Mouse (Mus musculus) cerebral cortex, adult 2 months (tissue): Measurements from ENCODE around the gene Cdc6.

Source experiments
- WGBS: fragments of 180-500 bp; shearing (Covaris S2); methylation state at CpG from one replicate; pipeline ENCODE4 v1.1.7; 2018; 5-methylcytosine and 5-hydroxymethylcytosine counted together

Gene Cdc6

DNA sequence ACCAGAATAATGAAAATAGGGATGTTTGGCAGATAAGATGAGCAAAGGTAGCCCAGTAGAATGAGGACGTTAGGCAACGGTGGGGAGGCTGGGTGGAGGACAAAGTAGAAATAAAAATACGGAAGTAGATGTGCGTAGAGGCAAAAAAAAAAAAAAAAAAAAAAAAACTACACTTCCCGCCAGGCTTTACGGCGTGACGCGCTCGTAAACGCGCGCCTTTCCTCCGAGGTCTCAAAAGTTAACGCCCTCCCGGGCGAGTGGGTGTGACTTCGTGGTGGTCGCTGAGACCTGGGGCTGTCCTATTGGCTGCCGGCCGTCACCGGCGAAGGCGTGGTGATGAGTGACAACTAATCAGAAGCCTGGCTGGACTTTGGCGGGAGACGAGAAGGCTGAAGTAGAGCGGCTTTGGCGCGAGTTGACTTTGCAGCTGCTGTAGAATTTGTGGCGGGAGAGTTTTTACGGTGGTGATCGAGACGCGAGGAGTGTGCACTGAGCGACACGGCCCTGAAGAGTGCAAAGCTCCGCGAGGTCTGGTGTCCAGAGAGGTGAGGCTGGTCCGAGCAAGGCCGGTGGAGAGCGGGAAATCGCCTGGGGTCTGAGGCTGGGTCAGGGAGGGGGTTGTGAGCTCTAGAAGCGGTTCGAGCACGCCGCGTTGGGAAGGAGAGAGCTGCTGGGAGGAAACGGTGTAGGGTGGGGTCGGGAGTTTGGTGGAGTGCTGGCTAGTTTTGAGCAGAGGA lies at the start of gene Cdc6:
Gene Cdc6 (plus strand): TSS at position 365 of the 737 bp plus-strand sequence.
- under 1% methylated on average over 49 of the region's 49 CpGs for WGBS

DNA sequence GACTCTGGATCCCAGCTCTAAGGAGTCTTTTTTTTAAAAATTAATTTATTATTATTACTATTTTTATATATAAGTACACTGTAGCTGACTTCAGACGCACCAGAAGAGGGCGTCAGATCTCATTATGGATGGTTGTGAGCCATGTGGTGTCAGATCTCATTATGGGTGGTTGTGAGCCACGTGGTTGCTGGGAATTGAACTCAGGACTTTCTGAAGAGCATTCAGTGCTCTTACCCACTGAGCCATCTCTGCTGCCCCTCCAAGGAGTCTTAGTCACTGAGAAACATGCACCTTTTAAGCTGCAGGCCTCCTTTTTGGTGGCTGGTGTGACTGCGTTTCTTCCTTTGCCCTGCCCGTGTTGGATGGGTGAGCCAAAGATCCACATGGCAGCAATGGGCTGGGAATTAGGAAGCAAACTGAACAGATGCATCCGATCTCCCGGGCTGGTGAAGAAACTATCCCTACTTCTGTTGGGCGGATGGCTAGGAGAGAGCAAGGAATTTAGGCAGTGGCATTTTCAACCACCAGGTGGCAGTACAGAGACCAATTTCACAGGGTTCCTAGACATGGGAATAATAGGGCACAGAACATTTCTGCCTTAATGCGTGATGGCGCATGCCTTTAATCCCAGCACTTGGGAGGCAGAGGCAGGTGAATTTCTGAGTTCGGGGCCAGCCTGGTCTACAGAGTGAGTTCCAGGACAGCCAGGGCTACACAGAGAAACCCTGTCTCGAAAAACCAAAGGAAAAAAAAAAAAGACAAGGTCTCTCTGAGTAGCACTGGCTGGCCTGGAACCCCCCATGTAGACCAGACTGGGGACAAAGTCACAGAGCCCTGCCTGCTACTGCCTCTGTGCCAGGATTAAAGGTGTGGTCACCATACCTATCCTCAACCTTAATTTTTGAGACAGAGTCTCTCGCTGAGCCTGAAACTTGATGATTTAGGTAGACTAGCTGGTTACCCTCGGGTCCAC lies 48.6 kb upstream of the Cdc6 start:
- WGBS = 27% methylated on average over 14 of the region's 14 CpGs

DNA sequence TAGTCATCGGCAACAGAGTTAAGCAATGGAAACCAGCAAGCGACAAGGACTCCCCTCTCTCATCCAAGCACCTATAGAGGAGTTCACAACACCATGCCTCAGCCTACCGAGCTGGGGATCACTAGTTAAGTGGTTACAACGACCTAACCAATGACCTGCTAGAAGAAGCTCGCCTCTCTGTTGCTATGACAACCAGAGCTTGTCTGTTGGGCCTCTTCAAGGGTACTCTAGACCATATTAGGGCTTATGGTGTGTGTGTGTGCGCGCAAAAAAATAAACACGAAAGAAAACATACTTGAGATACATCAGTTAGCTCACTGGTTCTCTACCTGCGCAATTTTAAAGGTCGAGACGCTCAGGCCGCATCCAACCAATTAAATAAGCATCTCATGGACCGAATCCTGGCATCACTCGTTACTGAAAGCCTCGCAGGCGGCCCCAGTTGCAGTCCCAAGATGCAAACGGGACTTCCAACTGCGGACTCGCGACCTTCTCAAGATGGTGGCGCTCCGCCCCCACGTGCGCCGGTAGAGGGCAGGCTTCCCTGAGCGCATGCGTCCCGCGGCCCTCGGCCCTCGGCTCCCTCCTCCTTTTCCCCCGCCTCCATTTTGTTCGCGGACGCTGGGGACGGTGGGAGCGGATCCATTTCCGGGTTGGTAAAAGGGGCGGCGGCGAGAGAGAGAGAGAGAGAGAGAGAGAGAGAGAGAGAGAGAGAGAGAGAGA lies 44.4 kb upstream of the Cdc6 start, which contains the start of gene Wipf2:
Gene Wipf2 (plus strand): TSS at position 611 of the 723 bp plus-strand sequence.
- WGBS = 6% methylated on average over 41 of the region's 41 CpGs

DNA sequence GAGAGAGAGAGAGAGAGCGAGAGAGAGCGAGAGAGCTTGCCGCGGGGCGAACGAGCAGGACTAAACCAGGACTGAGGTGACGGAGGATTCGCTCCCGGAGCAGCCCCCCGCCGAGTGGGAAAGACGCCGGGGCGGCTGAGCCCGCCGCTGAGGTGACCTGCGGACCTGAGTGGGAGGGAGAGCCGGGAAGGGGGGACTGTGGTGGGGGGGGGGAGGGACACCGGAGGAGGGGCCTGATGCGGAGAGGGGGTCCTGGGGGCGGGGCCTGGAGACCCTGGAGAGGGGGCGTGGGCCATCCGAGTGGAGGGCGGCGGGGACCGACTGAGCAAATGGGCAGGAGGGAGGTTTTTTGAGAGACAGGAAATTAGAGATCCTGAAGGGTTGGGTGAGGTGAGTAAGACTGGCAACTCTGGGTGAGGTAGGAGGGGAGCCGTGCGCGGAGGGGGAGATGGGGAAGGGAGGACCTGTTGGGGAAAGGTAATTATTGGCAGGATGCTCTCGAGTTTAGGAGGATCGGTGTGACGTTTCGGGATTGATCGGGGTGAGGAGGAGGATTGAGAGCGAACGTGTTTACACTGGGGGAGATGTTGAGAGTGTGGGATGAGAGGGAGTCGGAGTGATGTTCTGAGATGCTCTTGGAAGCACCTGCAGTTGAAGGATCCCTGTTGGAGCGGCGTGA lies 43.7 kb upstream of the Cdc6 start:
- under 1% methylated on average over 38 of the region's 39 CpGs for WGBS

DNA sequence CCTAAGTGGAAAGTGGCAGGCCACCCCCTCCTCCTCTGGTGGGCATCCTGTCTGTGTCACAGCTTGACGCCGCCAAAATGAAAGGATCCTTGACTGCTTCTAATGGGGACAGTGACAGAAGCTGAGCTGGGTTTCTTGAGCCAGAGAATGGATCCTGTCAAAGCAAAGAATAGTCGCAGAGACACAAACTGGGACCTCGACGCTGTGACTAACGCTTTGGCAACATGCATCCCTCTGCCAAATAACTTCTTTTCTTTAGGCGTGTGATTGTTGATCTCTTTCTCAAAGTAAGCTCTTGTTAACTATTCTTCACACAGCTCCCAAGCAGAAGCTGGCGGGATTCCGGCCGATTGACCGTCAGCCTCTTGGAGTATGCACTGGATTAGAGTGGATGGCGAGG lies 40.3 kb upstream of the Cdc6 start:
- 32% methylated on average over 12 of the region's 12 CpGs for WGBS

DNA sequence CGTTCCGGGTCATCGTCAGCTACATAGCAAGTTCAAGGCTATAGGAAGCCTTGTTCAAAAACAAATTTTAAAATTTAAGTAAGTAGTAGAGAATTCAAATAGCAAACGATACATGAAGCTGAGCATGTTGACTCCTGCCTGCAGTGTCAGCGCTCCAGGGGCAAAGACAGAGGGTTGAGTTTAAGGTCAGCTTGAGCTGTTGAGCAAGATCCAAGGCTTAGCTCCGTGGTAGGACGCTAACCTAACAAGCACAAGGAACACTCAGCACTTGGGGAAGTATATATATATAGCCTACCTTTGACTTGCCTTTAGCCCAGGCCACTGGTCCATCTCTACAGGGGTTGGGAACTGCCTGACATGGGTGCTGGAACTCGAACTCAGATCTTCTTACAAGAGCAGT lies 37.7 kb upstream of the Cdc6 start:
- 87% methylated on average over 8 of the region's 8 CpGs for WGBS

DNA sequence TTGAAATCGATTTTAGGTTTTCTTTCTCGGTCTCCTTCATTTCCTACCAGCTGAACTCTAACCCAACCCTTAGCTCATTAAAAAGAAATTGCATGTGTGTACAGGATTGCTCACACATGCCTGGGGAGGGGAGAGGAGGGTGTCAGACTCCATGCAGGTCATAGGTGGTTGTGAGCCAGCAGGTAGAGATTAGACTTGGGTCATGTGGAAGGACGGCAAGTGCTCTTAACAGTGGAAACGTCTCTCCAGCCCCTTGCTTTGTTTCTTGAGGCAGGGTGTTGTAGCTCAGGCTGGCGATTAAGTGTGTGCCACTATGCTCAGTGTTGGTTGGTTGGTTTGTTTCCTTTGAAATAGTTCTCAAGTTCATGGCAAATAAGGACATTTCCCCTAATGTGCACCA lies 36.8 kb upstream of the Cdc6 start:
- 72% methylated on average over 5 of the region's 5 CpGs for WGBS

DNA sequence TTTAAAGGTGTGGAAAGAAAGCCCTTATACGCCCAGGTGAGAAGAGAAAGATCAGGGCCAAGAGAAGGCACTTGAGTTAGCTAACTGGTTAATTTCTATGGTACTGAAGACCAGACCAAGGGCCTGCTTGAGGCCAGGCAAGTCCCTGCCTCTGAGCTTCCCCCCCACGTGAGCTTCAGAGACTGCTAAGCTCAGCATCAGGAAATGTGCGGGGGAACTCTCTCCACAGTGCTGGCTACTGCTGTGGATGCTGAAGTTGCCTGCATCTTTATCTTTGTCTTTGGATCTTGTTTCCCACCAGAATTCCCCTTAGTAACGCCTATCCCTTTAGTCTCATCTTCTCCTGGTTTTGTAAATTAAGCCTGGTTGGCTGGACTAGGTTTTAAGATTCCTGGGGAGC lies 36.2 kb upstream of the Cdc6 start:
- 49% methylated on average over 4 of the region's 4 CpGs for WGBS

DNA sequence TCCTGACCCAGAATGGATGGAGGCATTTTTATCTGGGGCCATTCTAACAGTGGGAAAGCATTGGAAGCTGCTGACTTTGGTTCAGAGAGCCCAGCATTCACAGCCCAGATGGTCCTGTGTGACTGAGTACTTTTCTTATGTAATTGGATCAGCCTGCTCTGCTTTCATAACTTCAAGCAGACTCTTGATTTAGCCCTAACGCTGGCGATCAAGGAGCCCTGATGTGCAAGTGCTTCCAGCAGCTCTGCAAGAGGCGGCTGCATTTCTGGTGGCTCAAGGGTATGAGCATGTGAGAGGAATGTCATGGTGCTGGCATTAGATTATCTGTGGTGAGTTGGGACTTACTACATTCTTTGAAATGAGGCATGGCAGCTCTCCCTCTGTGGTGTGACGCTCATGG lies 35.6 kb upstream of the Cdc6 start:
- 20% methylated on average over 4 of the region's 4 CpGs for WGBS

DNA sequence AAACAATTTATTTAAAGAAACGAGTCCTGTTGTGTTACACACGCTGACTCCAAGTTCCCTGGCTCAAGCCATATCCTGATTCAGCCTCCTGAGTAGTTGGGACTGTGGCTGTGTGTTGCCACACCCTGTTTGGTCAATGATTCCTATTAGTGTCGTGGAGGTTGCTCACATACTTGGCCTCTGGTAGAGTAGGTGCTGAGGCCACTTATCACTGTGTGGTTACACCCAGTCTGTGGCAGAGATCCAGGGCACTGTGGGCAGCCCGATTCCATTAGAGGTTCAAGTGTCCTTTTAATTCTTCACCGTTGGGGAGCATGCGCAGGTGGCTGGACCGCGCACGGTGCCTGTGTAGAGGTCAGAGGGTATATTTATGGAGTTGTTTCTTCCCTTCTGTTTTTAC lies 33.7 kb upstream of the Cdc6 start:
- WGBS = 83% methylated on average over 9 of the region's 9 CpGs

DNA sequence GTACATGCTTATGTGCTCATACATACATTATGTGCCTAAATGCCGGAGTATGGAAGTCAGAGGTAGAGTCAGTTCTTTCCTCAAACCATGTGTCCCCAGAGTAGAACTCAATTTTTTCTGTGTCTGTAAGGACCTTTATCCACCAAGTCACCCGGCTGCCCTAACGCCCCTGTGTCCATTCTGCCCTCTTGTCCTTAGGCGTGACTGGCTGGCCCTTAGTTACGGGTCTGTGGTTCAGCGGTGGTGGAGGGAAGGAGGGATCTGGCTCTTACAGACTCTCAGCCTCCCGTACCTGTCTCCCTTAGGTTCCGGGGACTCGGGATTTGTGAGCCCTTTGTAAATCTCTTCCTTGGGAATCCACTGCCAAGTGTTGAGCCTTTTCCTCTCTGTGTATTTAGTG lies 30.6 kb upstream of the Cdc6 start:
- WGBS = 93% methylated on average over 9 of the region's 9 CpGs

DNA sequence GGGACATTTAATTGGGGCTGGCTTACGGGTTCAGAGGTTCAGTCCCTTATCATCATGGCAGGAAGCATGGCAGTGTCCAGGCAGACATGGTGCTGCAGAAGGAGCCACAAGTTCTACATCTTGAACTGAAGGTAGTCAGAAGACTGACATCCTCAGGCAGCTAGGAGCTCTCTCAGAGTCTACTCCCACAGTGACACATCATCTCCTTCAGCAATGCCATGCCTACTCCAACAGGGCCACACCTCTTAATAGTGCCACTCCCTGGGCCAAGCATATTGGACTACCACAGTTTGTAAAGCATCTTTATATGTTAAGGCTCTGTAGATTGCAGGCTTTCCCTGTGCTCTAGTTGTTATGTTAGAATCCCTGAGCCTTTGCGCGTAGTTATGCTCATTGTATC lies 19.9 kb upstream of the Cdc6 start:
- 97% methylated on average over 3 of the region's 3 CpGs for WGBS

DNA sequence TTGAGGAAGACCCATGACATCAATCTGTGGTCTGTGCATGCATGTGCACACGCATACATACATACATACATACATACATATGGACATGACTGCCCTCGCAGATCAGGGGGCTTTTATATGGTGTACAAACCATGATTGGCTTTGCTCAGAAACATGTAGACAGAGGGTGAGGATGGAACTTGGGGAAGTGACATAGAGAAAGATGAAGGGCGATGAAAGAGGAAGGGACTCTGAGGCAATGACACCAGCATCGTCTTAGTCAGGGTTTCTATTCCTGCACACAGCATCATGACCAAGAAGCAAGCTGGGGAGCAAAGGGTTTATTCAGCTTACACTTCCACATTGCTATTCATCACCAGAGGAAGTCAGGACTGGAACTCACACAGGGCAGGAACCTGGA lies 18.5 kb upstream of the Cdc6 start:
- WGBS = 92% methylated on average over 4 of the region's 4 CpGs

DNA sequence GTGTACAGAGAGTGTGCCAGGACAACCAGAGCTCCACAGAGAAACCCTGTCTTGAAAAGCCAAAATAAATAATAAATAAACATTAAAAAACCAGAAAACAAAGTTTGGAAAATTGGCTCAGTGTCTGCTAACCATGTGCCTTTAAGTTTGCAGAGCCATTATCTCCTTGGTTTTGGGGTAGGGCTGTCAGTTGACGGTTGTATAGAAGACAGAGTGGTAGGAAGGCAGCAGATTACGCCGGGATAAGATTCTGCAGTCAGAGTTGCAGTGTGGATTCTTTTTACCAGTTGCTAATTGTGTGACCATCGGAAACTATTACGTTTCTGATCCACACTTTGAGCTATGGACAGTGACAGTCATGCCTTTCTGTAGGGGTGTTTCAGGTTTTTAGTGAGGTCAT lies 17.6 kb upstream of the Cdc6 start:
- 92% methylated on average over 5 of the region's 5 CpGs for WGBS

DNA sequence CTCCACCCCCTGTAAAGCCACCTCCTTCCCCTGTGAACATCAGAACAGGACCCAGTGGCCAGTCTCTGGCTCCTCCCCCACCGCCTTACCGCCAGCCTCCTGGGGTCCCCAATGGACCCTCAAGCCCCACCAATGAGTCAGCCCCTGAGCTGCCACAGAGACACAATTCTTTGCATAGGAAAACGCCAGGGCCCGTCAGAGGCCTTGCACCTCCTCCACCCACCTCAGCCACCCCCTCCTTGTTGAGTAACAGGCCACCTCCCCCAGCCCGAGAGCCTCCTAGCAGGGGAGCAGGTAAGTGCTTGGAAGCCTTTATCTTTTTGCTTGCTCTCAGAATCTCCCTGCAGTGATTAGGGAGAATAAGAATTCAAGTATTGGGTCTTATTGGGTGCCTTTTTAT lies 15.2 kb upstream of the Cdc6 start:
- 55% methylated on average over 5 of the region's 5 CpGs for whole genome bisulfite sequencing

DNA sequence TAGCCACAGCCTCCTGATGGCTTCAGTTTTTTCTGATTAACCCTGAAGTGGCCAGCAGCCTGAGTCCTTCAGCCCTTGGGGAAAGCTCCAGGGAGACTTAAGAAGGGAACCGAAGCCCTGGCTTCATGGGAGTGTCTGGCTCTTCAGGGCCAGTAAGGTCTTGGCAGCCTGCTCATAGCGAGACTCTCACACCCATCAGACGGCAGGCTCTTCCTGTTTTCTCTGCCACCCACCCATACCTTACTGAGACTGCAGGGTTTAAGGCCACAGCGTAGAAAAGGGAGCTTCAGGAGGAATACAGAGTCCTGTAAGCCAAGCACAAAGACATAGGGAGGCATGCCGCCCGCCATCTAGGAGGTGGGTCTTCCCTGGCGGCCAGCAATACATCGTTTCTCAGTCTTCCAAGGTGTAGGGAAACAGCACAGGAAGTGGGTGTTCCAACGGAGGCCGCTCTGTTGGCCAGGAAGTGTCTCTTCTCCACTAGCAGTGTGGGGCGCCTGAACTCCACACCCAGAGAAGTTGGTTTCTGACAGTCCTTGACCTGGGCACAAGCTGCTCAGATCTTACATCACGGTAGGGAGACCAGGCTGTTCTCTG lies 7.0 kb upstream of the Cdc6 start:
- WGBS = 67% methylated on average over 12 of the region's 12 CpGs

DNA sequence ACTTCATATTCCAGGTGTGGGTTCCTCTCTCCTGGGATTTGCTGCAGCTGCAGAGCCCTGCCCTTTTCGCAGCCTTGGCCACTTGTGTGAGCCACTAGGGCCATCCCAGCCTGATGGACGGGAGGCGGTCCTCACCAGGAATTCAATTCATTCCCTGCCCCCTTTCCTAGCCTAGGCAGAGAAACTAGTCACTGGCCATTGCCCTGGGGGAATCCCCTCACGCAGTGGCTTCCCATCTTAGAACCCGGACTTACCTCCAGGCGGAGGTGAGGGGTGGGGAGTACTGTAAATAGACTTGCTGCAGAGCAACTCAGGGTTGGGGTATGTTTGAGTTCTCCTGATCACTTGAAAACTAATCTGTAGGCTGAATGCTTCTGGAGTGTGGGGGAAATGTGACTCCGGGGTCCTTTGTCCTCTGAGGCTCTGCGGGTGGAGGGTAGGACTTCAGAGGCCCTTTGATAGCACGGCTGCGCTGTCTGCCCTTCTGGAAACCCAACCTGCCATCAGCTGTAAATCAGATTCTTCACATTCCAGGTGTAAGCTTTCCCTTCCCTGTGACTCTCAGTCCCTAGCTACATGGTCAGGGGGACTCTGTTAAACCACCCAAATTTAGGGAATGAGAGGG lies 4.9 kb upstream of the Cdc6 start:
- WGBS = 73% methylated on average over 10 of the region's 10 CpGs

DNA sequence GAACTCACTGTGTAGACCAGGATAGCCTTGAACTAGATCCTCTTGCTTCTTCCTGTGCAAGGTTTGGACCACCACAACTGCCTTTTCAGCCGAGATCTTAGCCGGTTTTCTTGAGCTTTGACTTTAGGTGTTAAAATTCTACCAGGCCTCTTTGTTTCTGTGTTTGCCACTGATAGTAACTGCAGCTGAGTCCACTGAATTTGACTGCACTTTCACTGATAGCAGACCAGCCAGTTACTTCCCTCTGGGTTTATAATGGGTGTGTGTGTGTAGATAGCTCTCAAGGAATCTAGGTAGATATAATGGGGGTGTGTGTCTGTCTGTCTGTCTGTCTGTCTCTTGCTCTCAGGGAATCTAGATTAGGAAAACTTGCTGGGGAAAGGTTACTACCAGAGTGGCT lies 3.0 kb upstream of the Cdc6 start:
- WGBS = 78% methylated on average over 2 of the region's 2 CpGs

DNA sequence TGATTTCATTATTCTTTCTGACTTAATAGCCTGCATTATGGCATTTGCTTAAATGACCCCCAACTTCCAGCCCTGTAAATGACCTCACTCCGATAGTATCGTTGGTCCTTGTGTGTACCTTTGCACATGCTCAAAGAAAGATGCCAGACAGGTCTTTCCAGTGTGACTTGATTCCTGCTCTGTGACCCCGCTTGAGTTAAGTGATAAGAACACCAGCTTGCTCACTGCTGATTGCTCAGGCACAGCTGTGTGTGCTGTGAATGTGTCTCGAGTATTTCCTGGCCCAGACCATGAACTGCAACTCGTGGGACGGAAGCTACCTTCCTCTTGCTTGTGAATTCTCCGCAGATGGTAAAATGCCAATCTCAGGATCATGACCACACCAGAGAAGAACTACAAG lies 2.6 kb upstream of the Cdc6 start:
- 77% methylated on average over 7 of the region's 7 CpGs for WGBS

DNA sequence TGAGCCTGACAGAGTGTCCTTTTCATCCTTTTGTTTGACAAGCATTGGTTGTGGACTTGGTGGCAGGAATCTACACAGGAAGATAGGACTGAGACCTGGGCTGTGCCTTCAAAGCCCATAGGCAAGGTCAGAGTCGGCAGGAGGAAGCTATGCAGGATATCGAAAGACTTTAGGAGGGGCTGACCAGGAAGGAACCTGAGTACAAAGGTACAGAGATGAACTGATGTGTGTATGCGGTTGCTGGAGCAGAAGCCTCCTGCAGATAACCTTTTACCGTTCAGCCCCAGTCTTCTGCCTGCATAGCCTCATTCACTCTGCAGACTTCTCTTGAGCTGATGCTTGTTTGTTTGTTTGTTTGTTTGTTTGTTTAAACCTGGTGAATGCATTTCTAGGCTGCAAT lies 2.0 kb upstream of the Cdc6 start:
- WGBS = 80% methylated on average over 4 of the region's 4 CpGs

DNA sequence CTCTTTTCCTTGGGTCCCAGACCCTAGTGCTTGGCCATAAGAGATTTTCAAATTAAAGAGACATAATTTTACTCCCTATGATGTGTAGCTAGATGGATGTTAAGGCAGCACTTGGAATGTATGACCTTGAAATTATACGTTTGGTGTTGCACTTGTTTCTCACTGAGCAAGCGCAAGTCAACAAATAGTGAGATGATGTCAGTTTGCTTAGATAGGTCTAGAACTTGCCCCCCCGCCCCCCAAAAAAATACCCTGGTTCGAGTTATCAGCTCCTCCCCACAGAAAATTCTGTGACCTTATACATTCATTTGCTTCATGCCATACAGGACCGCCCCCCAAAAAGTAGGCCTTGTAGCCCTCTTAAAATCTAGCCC lies 551 bp upstream of the Cdc6 start:
- WGBS = 56% methylated on average over 5 of the region's 5 CpGs
